Mouse (Mus musculus) gonadal fat pad, adult 2 months (tissue): Measurements from ENCODE around the gene Tex2. TPM values are rescaled to one million over a fixed set of nuclear protein-coding genes. Genes with fewer than 3 reads are reported as not detected.
"Not testable (repeated sequence)": the region's sequence is repeated elsewhere in the genome, so short reads cannot be mapped to it uniquely, and the experiment has no call there.

Source experiments
- DNase-seq: peaks from one replicate; pipeline ENCODE4 v3.0.0-alpha.2; 2012; ENCODE audit warnings: low read depth
- polyA plus RNA-seq: library from polyadenylated mRNA; depleted of rRNA; stranded (reverse); fragments of >200 nt; gene quantifications from 2 replicates; pipeline ENCODE4 v1.2.3, GENCODE M21; 2012

The Tex2 gene
- polyA plus RNA-seq, 1 experiment: 26.6 TPM

GRCm38 (mm10) chr11:106618768-106619167, 5.5 kb upstream of the Tex2 start:
- not testable (repeated sequence) for DNase-seq

- DNase-seq: no peak
These were observed 4.8 kb upstream of the Tex2 start for GRCm38 (mm10) chr11:106617821-106618580.

GRCm38 (mm10) chr11:106615561-106615960, 2.3 kb upstream of the Tex2 start:
- DNase-seq: no peak

GRCm38 (mm10) chr11:106614339-106614645, 1.1 kb upstream of the Tex2 start:
- DNase-seq: no peak

- DNase-seq: no peak
These were observed 565 bp upstream of the Tex2 start for GRCm38 (mm10) chr11:106613638-106614338.

- DNase-seq: no peak
These were observed 838 bp downstream of the Tex2 start for GRCm38 (mm10) chr11:106612209-106612960.

- no peak for DNase-seq
These were observed 3.5 kb downstream of the Tex2 start for GRCm38 (mm10) chr11:106609731-106610130.

GRCm38 (mm10) chr11:106607316-106607715, 5.9 kb downstream of the Tex2 start:
- DNase-seq: no peak

- DNase-seq: no peak
These were observed 7.2 kb downstream of the Tex2 start for GRCm38 (mm10) chr11:106606042-106606441.

- DNase-seq: no peak
These were observed 10.0 kb downstream of the Tex2 start for GRCm38 (mm10) chr11:106603230-106603629.

GRCm38 (mm10) chr11:106600124-106600523, 13.1 kb downstream of the Tex2 start:
- DNase-seq: no peak

- no peak for DNase-seq
These were observed 13.9 kb downstream of the Tex2 start for GRCm38 (mm10) chr11:106599345-106599744.

- no peak for DNase-seq
These were observed 14.9 kb downstream of the Tex2 start for GRCm38 (mm10) chr11:106598339-106598738.

- DNase-seq: no peak
These were observed 15.4 kb downstream of the Tex2 start for GRCm38 (mm10) chr11:106597737-106598330.

- DNase-seq: no peak
These were observed 22.0 kb downstream of the Tex2 start for GRCm38 (mm10) chr11:106591183-106591582.

- DNase-seq: no peak
These were observed 23.1 kb downstream of the Tex2 start for GRCm38 (mm10) chr11:106590143-106590542.

- no peak for DNase-seq
These were observed 24.4 kb downstream of the Tex2 start for GRCm38 (mm10) chr11:106588781-106589180.

GRCm38 (mm10) chr11:106587786-106588519, 25.3 kb downstream of the Tex2 start:
- DNase-seq: no peak

GRCm38 (mm10) chr11:106583801-106584200, 29.4 kb downstream of the Tex2 start:
- no peak for DNase-seq

GRCm38 (mm10) chr11:106581357-106581756, 31.9 kb downstream of the Tex2 start:
- DNase-seq: no peak

- no peak for DNase-seq
These were observed 32.8 kb downstream of the Tex2 start for GRCm38 (mm10) chr11:106580468-106580867.

GRCm38 (mm10) chr11:106579957-106580356, 33.3 kb downstream of the Tex2 start:
- no peak for DNase-seq
